Mouse (Mus musculus) heart, adult 18-20 months (tissue): ENCODE data around the gene Klhl36. TPM values are rescaled to one million over a fixed set of nuclear protein-coding genes. Genes with fewer than 3 reads are reported as not detected.

Source experiments
- DNase-seq, 2 experiments: peaks; one replicate each; pipeline ENCODE4 v3.0.0; 2021 to 2022; ENCODE audit warnings: mixed read lengths in 1 of 2
- total RNA-seq, 2 experiments: library from RNA; stranded (reverse); gene quantifications; 2 replicates each; pipeline ENCODE4 v1.2.3; 2021

Gene Klhl36
- total RNA-seq, 2 experiments from 2014 or later: 2.3 to 3.0 TPM

DNA sequence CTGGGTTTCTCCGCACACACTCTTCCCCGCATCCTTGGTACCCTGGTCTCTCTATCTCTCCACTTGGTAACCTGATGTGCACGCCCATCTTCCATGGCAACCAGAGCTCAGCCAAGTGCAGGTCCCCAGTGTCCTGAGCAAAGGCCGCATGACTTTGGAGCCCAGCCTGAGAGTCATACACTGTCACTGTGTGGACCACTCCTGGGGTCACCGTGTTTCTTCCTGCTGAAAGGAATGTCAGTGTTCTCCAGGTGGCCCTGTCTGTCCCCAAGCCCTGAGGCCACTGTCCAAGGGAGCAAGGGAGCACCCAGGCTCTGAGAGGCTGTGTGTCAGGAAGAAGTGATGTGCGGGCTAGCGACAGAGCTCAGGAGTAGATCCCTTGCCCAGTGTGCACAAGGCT lies 21.2 kb downstream of the Klhl36 start:
- DNase-seq: no peak

- DNase-seq: peak; percentile 25 to 58
Observed at GRCm38 (mm10) chr8:119885612-119886011, 23.5 kb downstream of the Klhl36 start.

- peak; percentile 12 to 58 for DNase-seq
Observed at GRCm38 (mm10) chr8:119887130-119887529, 25.1 kb downstream of the Klhl36 start.

DNA sequence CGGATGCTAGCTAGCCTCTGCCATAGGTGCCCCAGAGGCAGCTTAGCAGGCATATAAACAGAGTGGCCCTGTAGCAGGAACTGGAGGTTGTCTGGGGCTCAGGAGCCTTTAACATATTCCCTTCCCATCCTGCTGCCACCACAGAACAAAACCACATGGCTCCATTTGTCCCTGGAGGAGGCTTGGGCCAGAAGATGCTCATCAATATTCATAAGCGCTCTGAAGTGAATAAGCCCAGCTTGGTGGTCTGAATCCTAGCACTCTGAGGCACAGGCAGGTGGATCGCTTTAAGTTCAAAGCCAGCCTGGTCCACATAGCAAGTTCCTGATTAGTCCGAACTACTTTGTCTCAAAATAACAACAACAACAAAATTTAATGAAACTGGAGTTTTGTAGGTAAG lies 25.9 kb downstream of the Klhl36 start:
- no peak for DNase-seq

DNA sequence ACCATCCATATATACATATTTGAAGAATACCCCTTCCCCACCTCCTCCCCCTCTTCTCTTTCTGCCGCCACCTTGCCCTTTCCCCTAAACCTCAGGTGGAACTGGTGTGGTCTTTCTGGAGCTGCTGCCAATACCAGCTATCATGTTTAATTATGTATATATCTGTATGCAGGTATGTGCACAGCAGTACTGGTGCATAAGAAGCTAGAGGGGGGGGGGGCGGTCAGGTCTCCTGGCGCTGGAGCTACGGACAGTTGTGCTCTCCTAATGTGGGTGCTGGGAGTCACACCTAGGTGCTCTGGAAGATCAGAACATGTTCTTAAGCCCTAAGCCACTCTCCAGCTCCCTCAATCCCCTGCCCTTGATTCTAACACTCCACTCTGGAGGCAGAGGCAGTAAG lies 35.0 kb downstream of the Klhl36 start:
- no peak for DNase-seq

DNA sequence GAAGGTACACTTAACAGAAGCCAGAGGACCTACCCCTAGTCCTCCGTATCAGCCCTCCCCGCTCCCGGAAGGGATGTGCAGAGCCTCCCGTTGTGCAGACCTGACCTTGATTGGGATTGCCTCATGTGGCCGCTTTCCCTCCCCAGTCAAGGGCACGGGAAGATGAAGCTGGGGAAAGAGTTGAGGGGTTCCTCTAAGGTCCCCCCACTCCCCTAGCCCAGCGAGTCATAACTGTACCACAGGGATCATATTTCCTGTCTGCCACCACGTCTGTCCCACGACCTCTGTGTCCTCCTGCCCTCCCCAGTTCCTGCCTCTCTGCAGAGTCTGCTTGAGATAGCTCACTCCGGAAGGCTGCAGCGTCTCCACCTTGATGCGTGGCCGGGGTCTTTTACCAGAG lies 35.9 kb downstream of the Klhl36 start:
- no peak for DNase-seq

GRCm38 (mm10) chr8:119901349-119901748 lies 39.3 kb downstream of the Klhl36 start:
- no peak for DNase-seq

GRCm38 (mm10) chr8:119901952-119902351 lies 39.9 kb downstream of the Klhl36 start:
- DNase-seq: peak in 1 of 2 experiments; percentile 24

- DNase-seq: no peak
Observed at GRCm38 (mm10) chr8:119904323-119904911, 42.4 kb downstream of the Klhl36 start.

- no peak for DNase-seq
Observed at GRCm38 (mm10) chr8:119909944-119910546, 48.0 kb downstream of the Klhl36 start, which contains the start of gene Usp10. TSS of gene Usp10 (plus strand) at chr8:119910360.

- DNase-seq: peak; percentile 92 to 95
Observed at GRCm38 (mm10) chr8:119910547-119911257, 48.6 kb downstream of the Klhl36 start, which contains the start of gene Gm20388. TSS of gene Gm20388 (plus strand) at chr8:119910841.

- no peak for DNase-seq
Observed at GRCm38 (mm10) chr8:119911258-119911962, 49.3 kb downstream of the Klhl36 start.

DNA sequence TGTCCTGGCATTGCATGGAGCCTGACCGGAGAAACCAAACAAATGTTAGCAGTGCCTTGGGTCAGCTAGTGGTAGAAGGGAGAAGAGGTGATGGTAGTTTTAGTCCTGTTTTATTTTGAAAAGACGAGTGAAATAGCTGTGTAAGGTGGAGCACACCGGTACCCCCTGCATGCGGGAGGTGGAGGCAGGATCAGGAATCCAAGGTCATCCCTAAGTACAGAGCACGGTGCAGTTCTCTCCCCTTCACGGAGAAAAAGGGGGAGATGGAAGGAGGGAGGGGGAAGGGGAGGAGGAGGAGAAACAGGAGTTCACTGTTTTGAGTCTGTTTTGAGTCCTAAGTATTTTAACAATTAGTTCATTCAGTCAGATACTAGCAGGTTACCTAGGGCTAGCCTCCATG lies 50.6 kb downstream of the Klhl36 start:
- DNase-seq: no peak

- DNase-seq: no peak
Observed at GRCm38 (mm10) chr8:119913181-119913580, 51.1 kb downstream of the Klhl36 start.

GRCm38 (mm10) chr8:119914161-119914560 lies 52.1 kb downstream of the Klhl36 start:
- no peak for DNase-seq

- no peak for DNase-seq
Observed at GRCm38 (mm10) chr8:119915298-119915697, 53.2 kb downstream of the Klhl36 start.

- DNase-seq: no peak
Observed at GRCm38 (mm10) chr8:119916237-119916892, 54.3 kb downstream of the Klhl36 start.

DNA sequence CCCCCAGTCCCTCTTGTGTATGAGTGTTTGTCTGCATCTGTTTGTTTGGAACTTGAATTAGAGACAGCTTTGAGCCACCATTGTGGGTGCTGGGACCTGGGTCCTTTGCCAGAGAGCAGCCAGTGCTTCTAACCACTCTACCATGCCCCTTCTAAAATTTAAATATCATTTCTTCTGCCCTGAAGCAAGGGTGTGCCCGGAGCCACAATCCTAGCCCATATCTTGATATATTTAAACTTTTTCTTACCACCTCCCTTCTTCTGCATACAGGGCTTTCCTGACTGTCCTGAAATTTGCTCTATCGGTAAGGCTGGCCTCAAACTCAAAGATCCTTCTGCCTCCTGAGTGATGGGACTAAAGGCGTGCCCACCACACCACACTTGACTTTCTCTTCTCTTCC lies 55.3 kb downstream of the Klhl36 start:
- DNase-seq: no peak

DNA sequence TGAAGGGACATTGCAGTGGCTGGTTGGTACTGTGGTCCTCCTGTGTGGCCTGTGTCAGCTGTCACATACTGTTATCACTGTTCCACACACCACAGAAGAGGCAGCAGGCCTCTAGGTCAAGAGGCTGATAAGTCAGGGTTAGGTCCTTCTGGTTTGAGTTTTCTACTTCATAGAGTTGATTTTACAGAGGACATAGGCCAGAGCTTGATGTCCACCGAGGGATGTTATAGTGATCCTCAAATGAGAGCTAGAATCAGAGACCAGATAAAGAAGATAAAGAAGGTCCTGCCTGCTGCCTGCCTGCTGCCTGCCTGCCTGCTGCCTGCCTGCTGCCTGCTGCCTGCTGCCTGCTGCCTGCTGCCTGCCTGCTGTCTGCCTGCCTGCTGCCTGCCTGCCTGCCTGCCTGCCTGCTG lies 56.1 kb downstream of the Klhl36 start:
- no peak for DNase-seq

DNA sequence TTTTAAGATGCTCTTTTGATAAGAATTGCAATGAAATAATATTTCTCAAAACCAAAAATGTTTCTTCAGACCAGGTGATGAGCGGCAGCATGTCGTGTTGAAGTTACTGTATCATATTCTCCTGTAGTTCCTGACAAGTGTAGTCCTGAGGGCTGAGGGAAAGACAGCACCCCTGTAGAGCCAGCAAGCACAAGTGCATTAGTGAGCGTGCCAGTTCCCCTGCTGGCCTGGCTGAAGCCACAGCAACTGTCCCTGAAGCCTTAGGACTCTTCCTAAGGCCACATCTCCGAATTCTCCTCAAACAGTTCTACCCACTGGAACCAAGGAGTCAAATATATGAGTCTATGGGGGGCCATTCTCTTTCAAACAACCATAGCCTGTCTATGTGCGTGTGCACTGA lies 61.2 kb downstream of the Klhl36 start:
- no peak for DNase-seq

GRCm38 (mm10) chr8:119925428-119925827 lies 63.4 kb downstream of the Klhl36 start:
- DNase-seq: no peak

DNA sequence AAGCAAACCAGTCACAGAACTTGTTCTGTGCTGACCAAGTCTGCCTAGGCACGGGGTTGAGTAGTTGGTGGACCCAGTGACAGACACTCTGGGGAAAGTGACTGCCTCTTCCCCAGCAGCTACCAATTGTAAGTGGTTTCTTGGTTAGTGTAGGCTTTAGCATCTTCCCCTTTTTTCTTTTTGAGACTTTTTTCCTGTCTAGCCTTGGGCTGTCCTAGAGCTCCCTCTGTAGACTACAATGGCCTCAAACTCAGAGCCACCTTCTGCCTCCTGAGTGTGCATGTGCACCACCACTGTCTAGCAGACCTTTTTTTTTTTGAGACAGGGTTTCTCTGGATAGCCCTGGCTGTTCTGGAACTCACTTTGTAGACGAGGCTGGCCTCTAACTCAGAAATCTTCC lies 64.4 kb downstream of the Klhl36 start:
- peak; percentile 29 to 36 for DNase-seq
